Mouse (Mus musculus) central nervous system, embryonic 11.5 days (tissue): ENCODE results near the gene Serpinc1. TPM values are rescaled to one million over a fixed set of nuclear protein-coding genes. Genes with fewer than 3 reads are reported as not detected.

Experiments
- polyA plus RNA-seq: library from polyadenylated mRNA; depleted of rRNA; stranded (reverse); fragments of >200 nt; gene quantifications from 2 replicates; pipeline ENCODE4 v1.2.3, GENCODE M21; 2012; rRNA removed

Serpinc1 gene
- 4.4 and 15.4 TPM in 2 replicates for polyA plus RNA-seq

GRCm38 (mm10) chr1:160978071-160978735 lies at the start of gene Serpinc1:
Gene Serpinc1 (plus strand): TSS chr1:160978585.

DNA sequence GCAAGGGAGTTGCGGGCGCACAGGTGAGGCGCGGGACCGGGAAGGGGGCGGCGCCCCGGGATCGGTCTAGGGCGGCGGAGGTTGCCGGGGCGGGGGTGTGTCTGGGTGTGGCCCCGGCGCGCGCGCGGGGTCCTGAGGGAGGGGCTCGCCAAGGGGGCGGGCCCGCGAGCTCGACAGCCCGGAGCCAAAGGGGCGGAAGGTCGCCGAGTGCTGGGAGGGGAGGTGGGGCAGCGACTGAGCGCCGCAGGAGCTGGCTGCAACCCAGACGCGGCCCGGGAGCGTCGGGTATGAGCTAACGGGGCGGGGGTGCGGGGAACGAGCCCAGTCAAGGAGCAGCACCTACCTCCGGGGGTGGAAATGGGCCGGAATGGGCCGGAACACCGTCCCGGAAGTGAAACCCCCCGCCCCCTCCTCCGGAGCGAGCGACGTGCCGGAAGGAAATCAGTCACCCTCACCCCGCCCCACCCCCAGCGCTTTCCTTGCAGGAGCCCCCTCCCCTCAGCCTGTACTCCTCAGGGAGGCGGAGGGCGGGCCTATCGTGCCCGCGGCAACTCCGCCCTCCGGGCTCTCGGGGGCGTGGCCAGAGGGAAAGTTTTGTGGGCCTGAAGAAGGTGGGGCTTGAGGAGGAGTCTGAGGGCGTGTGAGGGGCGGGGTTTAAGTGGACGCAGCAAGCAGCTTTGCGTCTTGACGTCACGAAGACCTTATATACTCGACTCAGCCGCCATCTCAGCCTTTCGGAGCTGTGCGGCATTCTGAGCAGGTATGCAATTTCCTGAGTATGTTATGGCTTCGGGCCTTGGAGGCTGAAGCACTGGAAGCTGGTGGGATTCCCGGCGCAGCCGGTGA lies 56.3 kb downstream of the Serpinc1 start, which contains the start of gene Zbtb37:
Gene Zbtb37, minus strand, starts transcription at position 415 of the 846 bp plus-strand sequence.

Other genes with a start within 250 kb of the Serpinc1 start
- 15.9 and 22.2 TPM in 2 replicates for gene Rabgap1l, start 185.4 kb upstream of the Serpinc1 start, polyA plus RNA-seq
- gene Rc3h1, start 72.2 kb upstream of the Serpinc1 start, polyA plus RNA-seq, result 8.2 and 13.0 TPM in 2 replicates
- 4.8 and 6.8 TPM in 2 replicates for gene Zbtb37, start 56.3 kb downstream of the Serpinc1 start, polyA plus RNA-seq
- 35.6 and 43.4 TPM in 2 replicates for gene Dars2, start 92.1 kb downstream of the Serpinc1 start, polyA plus RNA-seq
- gene Cenpl, start 92.1 kb downstream of the Serpinc1 start, polyA plus RNA-seq, result 21.6 and 23.1 TPM in 2 replicates
- gene Klhl20, start 152.9 kb downstream of the Serpinc1 start, polyA plus RNA-seq, result 13.7 and 17.8 TPM in 2 replicates
- 3.4 and 3.6 TPM in 2 replicates for gene Ankrd45, start 164.1 kb downstream of the Serpinc1 start, polyA plus RNA-seq
- gene Tex50, start 180.7 kb downstream of the Serpinc1 start, polyA plus RNA-seq, result 0.05 TPM in 1 of 2 replicates, not detected in the other